Mouse (Mus musculus) megakaryocyte, embryonic 14.5 days (primary cell): ENCODE results near the gene Pheta2.

Source experiments
- FLI1 ChIP-seq: IDR thresholded peaks from 2 replicates; pipeline ENCODE4 v1.6.1; 2012; ENCODE audit warnings: low read length, inconsistent platforms, mixed read lengths
- GATA1 ChIP-seq: IDR thresholded peaks from 3 replicates; pipeline ENCODE4 v1.6.1; 2012; ENCODE audit warnings: mixed read lengths, low read length, inconsistent platforms, borderline replicate concordance

GRCm38 (mm10) chr15:82346580-82347302 lies 8.0 kb downstream of the Pheta2 start:
- no peak for TF ChIP-seq GATA1
- TF ChIP-seq FLI1: no peak
